Mouse (Mus musculus) CH12.LX (cell line): ENCODE results near the gene Fam243. TPM values are rescaled to one million over a fixed set of nuclear protein-coding genes. Genes with fewer than 3 reads are reported as not detected.

Experiments
- DNase-seq: peaks from one replicate; pipeline ENCODE4 v3.0.0-alpha.2; 2013; ENCODE audit errors: extremely low read depth
- H3K27ac ChIP-seq: 2 replicates; pipeline ENCODE4 v1.5.1; 2012; ENCODE audit warnings: low read depth, mild to moderate bottlenecking, control low read depth, moderate library complexity; ENCODE audit not compliant: insufficient read depth
- H3K27me3 ChIP-seq: replicated peaks from 2 replicates; pipeline ENCODE3; 2012; ENCODE audit warnings: inconsistent platforms
- H3K36me3 ChIP-seq, 2 experiments: replicated peaks in 1 of 2; 2 replicates each; pipeline versions ENCODE3 to v1.6.1; 2012; ENCODE audit warnings: inconsistent platforms in 1 of 2, low read length in 1 of 2, mild to moderate bottlenecking in 1 of 2, mixed read lengths in 1 of 2, moderate library complexity in 1 of 2; ENCODE audit not compliant: control insufficient read depth in 1 of 2, insufficient read depth in 1 of 2
- H3K4me1 ChIP-seq, 2 experiments: 2 replicates each; pipeline ENCODE4 v1.6.1; 2012; ENCODE audit warnings: inconsistent platforms in 1 of 2, moderate library complexity in 1 of 2; ENCODE audit not compliant: insufficient read depth in 2 of 2, control insufficient read depth in 1 of 2
- H3K4me2 ChIP-seq: 2 replicates; pipeline ENCODE4 v1.6.1; 2012; ENCODE audit warnings: low read depth, mild to moderate bottlenecking, control low read depth; ENCODE audit not compliant: poor library complexity, insufficient read depth, severe bottlenecking
- H3K4me3 ChIP-seq, 3 experiments: fragments of 150-350 bp in 1 of 3; sonication (generic) in 1 of 3; replicated peaks in 1 of 3; 2 replicates each; pipeline versions ENCODE3 to v1.5.1; 2011 to 2012; ENCODE audit warnings: low read depth in 2 of 3, low read length in 2 of 3, mild to moderate bottlenecking in 2 of 3, moderate library complexity in 2 of 3, control low read depth in 1 of 3, improper control_type of control experiment in 1 of 3, inconsistent platforms in 1 of 3, mixed read lengths in 1 of 3; ENCODE audit not compliant: poor library complexity in 1 of 3
- H3K79me2 ChIP-seq: replicated peaks from 2 replicates; pipeline ENCODE4 v1.6.1; 2012; ENCODE audit warnings: mild to moderate bottlenecking, moderate library complexity; ENCODE audit not compliant: control insufficient read depth, poor library complexity, insufficient read depth, severe bottlenecking; ENCODE audit errors: extremely low read depth
- H3K9ac ChIP-seq: 2 replicates; pipeline ENCODE4 v1.6.1; 2012; ENCODE audit warnings: low read depth, mild to moderate bottlenecking, control low read depth, moderate library complexity; ENCODE audit not compliant: insufficient read depth
- H3K9me3 ChIP-seq: replicated peaks from 2 replicates; pipeline ENCODE3; 2012; ENCODE audit warnings: low read length, inconsistent platforms, mixed read lengths
- EP300 ChIP-seq: IDR thresholded peaks from 2 replicates; pipeline ENCODE4 v1.6.1; 2011; ENCODE audit warnings: low read length, improper control_type of control experiment
- HCFC1 ChIP-seq: IDR thresholded peaks from 2 replicates; pipeline ENCODE4 v1.6.1; 2012; ENCODE audit warnings: low read depth, mild to moderate bottlenecking, inconsistent platforms, low read length, improper control_type of control experiment
- IRF4 ChIP-seq: IDR thresholded peaks from 2 replicates; pipeline ENCODE4 v1.6.1; 2014; ENCODE audit warnings: low read depth, mild to moderate bottlenecking, inconsistent platforms, low read length, improper control_type of control experiment
- JUND ChIP-seq: conservative IDR thresholded peaks from 2 replicates; pipeline ENCODE4 v1.6.1; 2011; ENCODE audit warnings: low read depth, low read length, improper control_type of control experiment
- KAT2A ChIP-seq: IDR thresholded peaks from 2 replicates; pipeline ENCODE4 v1.6.1; 2012; ENCODE audit warnings: low read length, improper control_type of control experiment, inconsistent platforms; ENCODE audit not compliant: insufficient replicate concordance
- MAZ ChIP-seq: IDR thresholded peaks from 2 replicates; pipeline ENCODE4 v1.6.1; 2012; ENCODE audit warnings: low read depth, mild to moderate bottlenecking, inconsistent platforms, low read length, improper control_type of control experiment, moderate library complexity
- MXI1 ChIP-seq: IDR thresholded peaks from 2 replicates; pipeline ENCODE4 v1.6.1; 2011; ENCODE audit warnings: mild to moderate bottlenecking, low read depth, low read length, improper control_type of control experiment
- MYC ChIP-seq: IDR thresholded peaks from 2 replicates; pipeline ENCODE4 v1.6.1; 2011; ENCODE audit warnings: low read depth, mild to moderate bottlenecking, improper control_type of control experiment, low read length
- NELFE ChIP-seq: IDR thresholded peaks from 2 replicates; pipeline ENCODE4 v1.6.1; 2011; ENCODE audit warnings: low read depth, low read length, improper control_type of control experiment
- NRF1 ChIP-seq: IDR thresholded peaks from 2 replicates; pipeline ENCODE4 v1.6.1; 2014; ENCODE audit warnings: low read depth, mild to moderate bottlenecking, inconsistent platforms, low read length, improper control_type of control experiment, moderate library complexity
- POLR2AphosphoS2 ChIP-seq: IDR thresholded peaks from 2 replicates; pipeline ENCODE4 v1.6.1; 2011; ENCODE audit warnings: low read depth, low read length, improper control_type of control experiment
- RAD21 ChIP-seq: IDR thresholded peaks from 2 replicates; pipeline ENCODE4 v1.6.1; 2011; ENCODE audit warnings: low read depth, mild to moderate bottlenecking, low read length, improper control_type of control experiment, moderate library complexity
- RCOR1 ChIP-seq: conservative IDR thresholded peaks from 2 replicates; pipeline ENCODE4 v1.6.1; 2012; ENCODE audit warnings: low read depth, mild to moderate bottlenecking, inconsistent platforms, low read length, improper control_type of control experiment
- USF1 ChIP-seq: IDR thresholded peaks from 2 replicates; pipeline ENCODE4 v1.6.1; 2014; ENCODE audit warnings: low read depth, mild to moderate bottlenecking, inconsistent platforms, low read length, improper control_type of control experiment
- ZKSCAN1 ChIP-seq: IDR thresholded peaks from 2 replicates; pipeline ENCODE4 v1.6.1; 2012; ENCODE audit warnings: low read depth, inconsistent platforms, low read length, improper control_type of control experiment, borderline replicate concordance
- dilution Hi-C: fragments of 300-500 bp; cut with MboI; formaldehyde crosslinking; loops from 2 replicates; pipeline ENCODE4 v1.14.3; 2020; ENCODE audit warnings: low sequenced_read_pairs; ENCODE audit not compliant: extremely low pct_unique_long_range_greater_than_20kb, extremely low pct_ligation_motif_present
- in situ Hi-C: fragments of 300-500 bp; cut with MboI; formaldehyde crosslinking; loops from 3 replicates; pipeline ENCODE4 v1.14.3; 2019; ENCODE audit warnings: low sequenced_read_pairs, low pct_ligation_motif_present, low pct_unique_long_range_greater_than_20kb, mixed read lengths
- polyA plus RNA-seq: library from polyadenylated mRNA; unstranded; fragments of >175 nt; gene quantifications from 2 replicates; pipeline ENCODE4 v1.2.1, GENCODE M21; 2012; ENCODE audit warnings: low read depth; ENCODE audit not compliant: insufficient read length
- total RNA-seq, 2 experiments: library from RNA; depleted of rRNA; stranded (reverse); fragments of 300-350 nt in 1 of 2; fragments of >200 nt in 1 of 2; gene quantifications; 2 replicates each; pipeline ENCODE4 v1.2.3; 2012 to 2014

Gene Fam243
- total and polyA plus RNA-seq, 3 experiments, result not detected

DNA sequence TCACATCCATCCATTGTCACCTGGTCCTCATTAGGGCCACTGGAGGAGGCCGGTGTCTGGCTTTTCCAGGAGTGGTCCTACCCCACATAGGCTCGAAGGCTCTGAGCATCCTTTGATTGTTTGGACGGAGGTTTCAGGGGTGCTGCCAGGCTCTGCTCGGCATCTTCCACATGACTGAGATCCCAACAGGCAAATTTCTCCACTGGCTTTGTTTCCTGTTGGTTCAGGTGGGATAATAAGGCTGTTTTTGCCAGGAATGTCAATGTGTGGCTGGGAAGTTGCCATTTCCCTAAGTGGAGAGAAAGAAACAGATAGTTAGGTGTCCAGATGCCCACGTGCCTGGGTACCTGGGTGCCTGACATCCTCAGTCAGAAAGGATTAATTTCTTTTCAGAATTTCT lies 46.7 kb downstream of the Fam243 start:
- no peaks in the 10 kb centered on the region for H3K9me3 ChIP-seq
- H3K9ac ChIP-seq, result no peak overlapping the region
- no peaks in the 10 kb centered on the region for H3K79me2 ChIP-seq
- no peaks in the 10 kb centered on the region for H3K36me3 ChIP-seq
- no peak overlapping the region for H3K4me3 ChIP-seq
- no peak for DNase-seq
- no peak overlapping the region for H3K4me2 ChIP-seq
- in situ Hi-C loops, result no loop called here
- no peak overlapping the region for H3K27ac ChIP-seq
- peaks cover 64% of the 10 kb centered on the region for H3K27me3 ChIP-seq
- TF ChIP-seq RCOR1, result no peak
- no peak for TF ChIP-seq IRF4
- TF ChIP-seq HCFC1, result no peak
- no peak for TF ChIP-seq MAZ
- no peak for TF ChIP-seq MXI1
- no peak for TF ChIP-seq NRF1
- TF ChIP-seq POLR2AphosphoS2, result no peak
- no peak for TF ChIP-seq KAT2A
- TF ChIP-seq EP300, result no peak
- no peak for TF ChIP-seq ZKSCAN1
- TF ChIP-seq MYC, result no peak
- TF ChIP-seq USF1, result no peak
- TF ChIP-seq RAD21, result no peak
- TF ChIP-seq JUND, result no peak
- TF ChIP-seq NELFE, result no peak
- TF ChIP-seq, all 38 proteins: peak for 0
- H3K4me1 ChIP-seq, result no peaks in the 10 kb centered on the region
- dilution Hi-C loops, result no loop called here

Other genes with a start within 250 kb of the Fam243 start
- gene Kcne2, start 29.1 kb downstream of the Fam243 start, total RNA-seq (2012; rRNA removed), result not detected in 2 replicates
- gene Kcne2, start 29.1 kb downstream of the Fam243 start, total RNA-seq (2014; rRNA removed), result not detected in 2 replicates
- gene Kcne2, start 29.1 kb downstream of the Fam243 start, polyA plus RNA-seq, result not detected in 2 replicates
- gene Smim11, start 20.2 kb downstream of the Fam243 start, total RNA-seq (2012; rRNA removed), result 85.8 and 121 TPM in 2 replicates
- gene Smim11, start 20.2 kb downstream of the Fam243 start, total RNA-seq (2014; rRNA removed), result 93.0 and 97.4 TPM in 2 replicates
- 125 and 127 TPM in 2 replicates for gene Smim11, start 20.2 kb downstream of the Fam243 start, polyA plus RNA-seq
- not detected in 2 replicates for gene Kcne1, start 38.0 kb upstream of the Fam243 start, total RNA-seq (2012; rRNA removed)
- gene Kcne1, start 38.0 kb upstream of the Fam243 start, total RNA-seq (2014; rRNA removed), result 0.48 TPM in 1 of 2 replicates, not detected in the other
- 0.26 TPM in 1 of 2 replicates, not detected in the other for gene Kcne1, start 38.0 kb upstream of the Fam243 start, polyA plus RNA-seq
- gene Rcan1, start 149.4 kb upstream of the Fam243 start, total RNA-seq (2012; rRNA removed), result 10.0 and 10.5 TPM in 2 replicates
- 15.3 and 15.5 TPM in 2 replicates for gene Rcan1, start 149.4 kb upstream of the Fam243 start, total RNA-seq (2014; rRNA removed)
- gene Rcan1, start 149.4 kb upstream of the Fam243 start, polyA plus RNA-seq, result 12.4 and 13.5 TPM in 2 replicates
- 0.80 and 1.2 TPM in 2 replicates for gene Clic6, start 164.3 kb upstream of the Fam243 start, total RNA-seq (2012; rRNA removed)
- 0.16 and 0.24 TPM in 2 replicates for gene Clic6, start 164.3 kb upstream of the Fam243 start, total RNA-seq (2014; rRNA removed)
- gene Clic6, start 164.3 kb upstream of the Fam243 start, polyA plus RNA-seq, result 0.08 TPM in 1 of 2 replicates, not detected in the other